Mouse (Mus musculus): ENCODE data around the gene Arap2.

Arap2 gene

DNA sequence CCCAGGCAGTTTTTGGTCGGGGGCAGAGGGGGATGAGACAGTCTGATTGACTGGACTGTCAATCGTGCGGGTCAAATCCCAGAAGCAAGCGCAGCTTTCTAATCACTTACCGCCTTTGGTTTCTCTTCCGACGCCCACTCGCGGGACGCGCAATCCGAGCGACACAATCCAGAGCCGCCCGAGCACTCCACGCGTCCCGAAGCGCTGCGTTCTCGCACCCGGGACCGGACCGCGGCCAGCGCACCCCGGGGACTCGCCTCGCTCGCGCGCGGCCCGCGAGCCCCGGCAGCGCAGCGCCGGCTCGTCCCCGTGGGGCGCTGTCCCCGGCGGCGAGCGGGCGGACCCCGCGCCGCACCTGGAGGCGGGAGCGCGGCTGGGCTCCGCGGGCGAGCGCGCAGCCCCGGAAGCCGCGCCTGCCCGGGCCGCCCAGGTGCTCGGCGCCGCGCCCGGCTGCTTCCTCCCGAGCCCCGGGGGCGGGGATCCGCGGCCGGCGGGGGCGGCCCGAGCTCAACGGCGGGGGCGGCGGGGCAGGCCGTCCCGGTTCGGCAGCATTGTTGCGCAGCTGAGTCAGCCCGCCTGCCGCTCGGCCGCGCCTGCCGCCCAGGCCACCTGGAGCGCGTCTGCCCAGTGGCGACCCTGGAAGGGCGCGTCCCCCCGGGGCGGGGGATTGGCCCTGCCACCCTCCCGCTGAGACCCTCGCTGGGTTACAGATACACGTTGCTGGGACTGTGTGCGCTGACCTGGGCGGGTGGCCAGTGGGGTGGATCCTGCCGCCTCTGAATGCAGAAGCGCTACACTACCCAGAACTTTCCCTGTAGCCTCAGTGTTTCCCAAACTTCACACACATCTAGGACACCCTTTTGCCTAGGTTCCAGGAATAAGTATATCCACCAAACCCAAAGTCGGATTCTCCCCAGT, at the start of gene Arap2:
Gene Arap2 (minus strand): TSS at position 376 of the 918 bp plus-strand sequence.
- peak; percentile 78 for DNase-seq

DNA sequence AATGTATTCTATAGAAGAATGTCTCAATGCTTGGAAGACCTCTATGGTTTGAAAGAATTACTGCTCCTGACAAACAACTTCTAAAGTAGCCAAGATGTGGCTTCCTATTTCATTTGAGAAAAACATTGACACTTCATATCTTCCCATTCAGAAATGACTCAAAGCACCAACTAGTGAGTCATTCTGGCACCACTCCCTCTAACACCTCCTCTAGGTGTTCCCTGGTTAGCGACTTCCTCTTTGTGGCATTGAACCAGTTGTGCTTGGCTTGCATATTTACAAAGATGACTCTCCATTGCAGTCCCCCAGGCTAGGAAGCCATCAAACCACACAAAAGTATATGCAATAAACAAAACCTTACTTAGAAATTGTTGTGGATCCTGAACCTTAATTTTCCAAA, 49.8 kb upstream of the Arap2 start:
- no peak for DNase-seq

DNA sequence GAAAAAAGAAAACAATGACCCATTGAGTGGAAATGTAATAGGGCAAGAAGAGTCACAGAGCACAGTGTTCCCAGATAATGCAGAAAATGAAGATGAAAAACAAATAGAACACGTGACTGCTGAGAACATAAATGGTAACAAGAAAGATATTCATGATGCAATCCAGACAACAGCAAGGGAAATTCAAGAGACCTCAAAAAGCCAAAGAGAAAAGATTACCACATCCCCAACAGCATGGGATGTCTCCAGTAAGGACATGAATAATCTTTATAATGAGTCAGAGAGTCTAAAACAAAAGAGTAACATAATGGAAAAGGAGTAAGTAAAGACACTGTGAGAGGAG, 48.1 kb upstream of the Arap2 start:
- no peak for DNase-seq

DNA sequence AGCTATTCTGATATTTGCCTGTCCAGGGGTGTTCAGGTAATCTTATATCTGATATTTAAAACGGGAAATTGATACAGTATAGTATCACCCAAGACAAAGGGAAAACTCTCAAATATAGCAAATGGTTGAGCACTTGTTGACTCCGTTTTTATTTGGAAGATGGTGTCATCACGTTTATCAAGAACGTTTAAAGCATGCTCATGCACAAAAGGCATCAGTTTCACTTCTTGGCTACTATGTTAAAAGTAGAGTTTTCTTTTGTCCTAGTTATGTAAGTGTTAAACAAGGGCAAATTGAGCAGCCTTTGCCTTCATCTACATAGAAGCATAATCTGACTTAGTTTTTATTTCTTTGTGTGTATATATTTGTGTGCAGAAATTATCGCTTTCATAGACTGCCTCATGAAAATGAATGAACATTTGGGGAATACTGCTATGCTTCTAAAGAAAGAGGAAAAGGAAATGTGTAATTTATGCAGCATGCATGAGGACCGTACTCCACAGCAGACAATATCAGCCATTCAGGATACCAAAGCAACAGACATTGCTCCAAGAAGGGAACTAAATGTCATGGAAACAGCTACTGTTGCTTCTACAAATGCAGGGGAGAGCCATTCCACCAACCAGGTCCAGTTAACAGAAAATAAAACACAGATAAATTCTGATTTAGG, 47.6 kb upstream of the Arap2 start, which contains the start of gene Dthd1:
Gene Dthd1 (plus strand): TSS at position 422 of the 670 bp plus-strand sequence.
- DNase-seq, result no peak

DNA sequence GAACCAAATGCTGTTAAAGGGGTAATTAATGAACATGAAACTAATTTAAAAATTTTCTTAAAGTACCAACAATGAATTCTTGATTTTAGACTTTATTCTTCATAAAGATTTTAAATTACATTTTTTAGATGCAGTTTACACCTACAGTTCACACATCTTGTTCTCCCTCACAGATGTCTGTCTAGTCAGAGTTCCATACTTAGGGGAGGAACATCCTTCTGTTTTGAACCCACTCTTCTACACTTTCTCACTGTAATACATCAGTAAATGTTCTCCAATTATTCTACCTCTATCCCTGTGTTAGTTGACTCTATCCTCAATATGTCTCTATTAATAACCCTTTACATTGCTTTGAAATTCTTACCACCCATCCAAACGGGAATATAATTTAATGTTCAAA, 26.8 kb upstream of the Arap2 start:
- DNase-seq, result no peak

DNA sequence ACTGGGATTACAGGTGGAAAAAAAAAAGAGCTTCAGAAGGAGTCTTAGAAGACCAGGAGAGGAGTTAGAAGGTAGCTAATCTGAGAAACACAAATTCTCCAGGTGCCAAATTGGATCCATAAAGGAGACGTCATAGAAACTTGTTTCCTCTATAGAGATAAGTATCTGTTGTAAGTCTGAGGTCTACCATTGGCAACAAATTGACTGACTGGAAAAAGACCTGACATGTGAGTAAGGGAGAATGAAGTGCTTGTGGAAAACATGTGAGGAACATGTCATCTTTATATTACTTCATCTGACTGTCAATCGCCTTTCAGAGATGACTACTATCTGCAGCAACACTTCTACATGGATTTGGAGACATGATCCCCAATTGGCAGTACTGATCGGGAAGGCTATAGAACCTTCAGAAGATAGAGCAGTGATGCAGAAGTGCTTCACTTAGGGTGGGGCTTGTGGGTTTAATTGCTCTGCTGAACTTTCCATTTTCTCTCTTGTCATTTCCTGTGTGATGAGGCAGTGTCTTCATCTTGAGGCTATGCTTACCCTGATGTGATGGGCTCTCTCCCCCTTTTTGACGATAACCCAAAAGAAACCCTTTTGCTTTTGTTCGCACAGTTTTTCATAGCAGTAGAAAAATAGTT, 25.1 kb upstream of the Arap2 start:
- no peak for DNase-seq

DNA sequence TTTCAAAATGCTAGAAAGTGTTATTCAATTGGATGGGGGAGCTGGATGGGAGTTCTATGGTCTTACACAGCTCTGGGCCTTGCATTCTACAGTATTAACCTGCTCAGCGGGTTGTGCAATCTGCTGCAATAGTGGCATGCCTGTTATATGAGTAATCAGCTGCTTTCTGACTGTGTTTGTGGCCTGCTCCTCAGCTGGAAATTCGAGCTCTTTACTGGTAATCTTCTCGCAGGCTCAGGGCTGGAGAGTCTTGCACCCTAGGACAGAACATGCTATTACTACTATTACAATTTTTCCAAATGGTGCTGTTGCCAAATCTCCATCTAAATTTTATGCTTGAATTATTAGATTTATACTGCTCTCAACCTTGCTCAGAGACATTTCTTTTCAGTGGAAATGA, 20.9 kb upstream of the Arap2 start:
- no peak for DNase-seq

DNA sequence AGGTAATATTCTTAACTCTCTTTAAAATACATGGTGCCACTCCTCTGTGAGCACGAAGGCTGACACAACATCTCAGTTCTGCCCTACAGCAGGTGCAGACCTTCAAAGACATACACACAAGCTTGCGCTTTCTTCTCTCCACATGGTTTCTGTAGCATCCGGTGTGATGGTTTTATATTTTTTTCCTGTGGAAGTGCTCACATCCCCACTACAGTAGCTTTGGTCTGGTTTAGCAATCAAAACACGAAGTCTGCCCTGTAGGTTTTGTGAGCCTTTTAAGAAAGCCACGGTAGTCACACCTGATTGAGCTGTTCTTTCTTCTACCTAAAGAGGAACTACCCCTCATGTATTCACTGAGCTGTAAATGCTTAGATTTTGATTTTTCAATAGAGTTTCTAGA, 12.7 kb upstream of the Arap2 start:
- no peak for DNase-seq

DNA sequence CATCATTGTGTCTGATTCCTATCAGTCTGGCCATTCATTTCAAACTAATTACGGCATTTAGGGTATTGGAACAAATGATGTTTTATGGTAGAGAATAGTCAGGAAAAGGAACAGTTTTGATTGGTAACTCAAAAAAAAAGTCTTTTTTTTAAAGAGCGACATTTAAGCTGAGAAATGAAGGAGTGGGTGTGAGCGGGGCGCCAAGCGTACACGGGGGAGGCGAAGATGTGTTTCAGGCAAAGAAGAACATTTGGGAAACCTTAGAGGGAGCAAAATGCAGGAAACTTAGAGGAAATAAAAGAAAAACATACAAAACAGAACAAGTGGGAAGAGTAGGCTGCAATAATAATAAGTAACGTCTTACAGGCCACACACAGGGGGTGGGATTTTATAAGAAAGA, 11.8 kb upstream of the Arap2 start:
- peak; percentile 45 for DNase-seq

DNA sequence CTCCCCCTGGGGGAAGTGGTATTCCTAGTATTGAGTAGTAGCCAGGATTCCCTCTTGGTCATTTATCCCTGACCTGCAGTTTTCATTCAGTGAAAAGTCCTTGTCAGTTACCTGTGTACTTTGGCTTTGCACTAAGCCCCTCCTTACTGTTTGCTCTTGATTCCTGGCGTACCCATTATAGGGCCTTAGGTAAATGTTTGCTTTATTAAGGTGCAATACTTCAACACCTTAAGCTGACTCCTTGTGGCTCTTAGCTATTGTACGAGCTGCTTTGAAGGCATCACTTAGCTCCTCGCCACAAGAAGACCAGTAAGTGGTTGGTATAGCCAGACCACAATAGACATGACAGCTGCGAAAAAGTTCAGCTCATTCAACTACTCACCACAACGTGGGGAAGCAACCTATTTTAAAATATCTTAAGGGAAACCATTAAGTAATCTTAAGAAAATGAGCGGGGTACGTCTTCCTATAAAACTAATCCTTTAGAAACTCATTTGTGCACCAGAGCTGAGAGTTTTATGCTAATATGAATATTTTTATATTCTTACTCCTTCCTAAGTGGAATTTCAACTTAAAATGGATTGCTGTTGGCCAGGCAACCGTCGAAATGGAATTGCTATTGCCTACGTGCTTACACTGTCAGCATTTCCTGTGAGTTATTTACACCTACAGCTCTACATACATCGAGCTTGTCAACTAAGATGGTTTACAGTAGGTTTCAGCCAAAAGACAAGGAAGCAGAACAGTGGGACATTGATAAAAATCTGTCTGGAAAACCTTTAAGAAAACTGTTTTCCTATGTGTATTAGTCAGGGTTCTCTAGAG, 6.0 kb upstream of the Arap2 start:
- no peak for DNase-seq

DNA sequence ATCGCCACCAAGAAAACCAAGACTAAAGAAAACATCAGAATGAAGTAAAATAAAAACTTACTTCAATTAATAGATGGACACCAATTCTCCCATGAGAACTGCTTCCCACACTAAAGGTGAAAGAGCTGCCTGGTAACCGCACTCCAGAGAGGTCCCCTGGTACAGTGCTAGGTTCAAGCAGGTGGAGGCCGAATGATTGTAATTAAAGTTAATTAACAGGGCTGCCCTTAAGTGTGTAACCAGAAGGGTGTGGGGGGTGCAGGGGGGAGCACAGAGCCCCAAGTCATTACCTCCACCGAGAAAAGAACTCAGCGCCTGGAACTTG, 538 bp downstream of the Arap2 start:
- no peak for DNase-seq

DNA sequence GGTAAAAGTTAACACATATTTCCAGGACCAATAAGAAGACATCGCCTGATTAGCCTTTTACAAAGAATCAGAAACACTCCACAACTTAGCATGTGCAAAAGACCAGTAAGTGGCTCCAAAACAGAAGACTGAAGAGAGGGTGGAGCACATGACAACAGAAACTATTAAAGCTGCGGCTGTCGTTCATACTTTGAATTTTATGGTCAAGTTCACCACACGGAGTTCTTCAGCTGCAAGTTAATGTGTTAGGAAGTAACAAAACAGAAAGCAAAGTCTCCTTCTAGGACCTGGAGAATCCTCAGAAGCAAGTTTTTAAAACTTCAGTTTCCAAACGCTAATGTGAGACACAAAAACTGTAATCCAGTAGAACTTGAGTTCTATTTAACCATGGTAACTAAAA, 1.8 kb downstream of the Arap2 start:
- no peak for DNase-seq

DNA sequence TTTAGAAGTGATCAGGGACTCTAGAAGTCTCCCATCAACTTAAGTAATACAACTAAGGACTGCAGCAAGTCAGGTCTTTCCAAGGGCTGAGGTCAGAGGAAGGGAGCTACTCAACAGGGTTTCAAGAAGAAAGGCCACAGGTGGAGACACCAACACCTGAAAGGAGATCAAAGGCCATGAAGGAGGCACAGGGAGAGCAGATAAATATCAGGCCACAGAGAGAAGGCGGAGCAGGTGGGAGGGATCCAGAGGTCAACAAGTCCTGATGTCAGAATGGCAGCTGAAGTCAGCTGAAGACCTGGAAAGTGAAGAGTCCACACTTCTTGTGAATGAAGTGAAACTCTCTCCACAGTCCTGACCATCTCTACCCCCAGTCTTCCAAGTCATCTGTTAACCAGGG, 2.9 kb downstream of the Arap2 start:
- no peak for DNase-seq

DNA sequence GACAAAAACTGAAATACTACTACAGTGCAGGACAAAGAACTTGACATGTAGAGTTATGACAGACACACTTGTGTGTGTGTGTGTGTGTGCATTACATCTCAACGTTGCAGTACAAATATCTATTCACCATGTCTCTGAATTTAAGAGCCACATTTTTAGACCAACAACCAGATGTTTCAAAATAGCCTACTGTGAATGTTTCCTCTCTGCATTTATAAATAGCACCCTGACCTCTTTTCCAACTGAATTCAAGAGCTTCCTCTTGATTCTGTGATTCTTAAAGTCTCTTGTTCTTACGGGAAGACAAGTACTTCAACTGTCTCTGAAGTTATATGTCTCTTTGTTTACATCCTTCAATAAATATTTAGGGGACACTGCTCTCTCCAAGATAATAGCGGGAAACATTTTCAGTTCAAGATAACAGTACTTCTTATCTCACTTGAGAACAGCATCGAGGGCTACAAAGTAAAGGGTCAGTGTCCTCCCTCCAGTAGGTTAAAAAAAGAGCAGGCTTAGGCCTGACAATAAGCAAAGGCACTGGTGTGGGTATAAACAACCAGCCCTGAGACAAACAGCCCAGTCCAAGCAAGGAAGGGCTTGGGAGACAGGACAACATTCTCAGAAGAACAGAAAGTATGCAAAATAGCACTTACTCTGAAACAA, 3.5 kb downstream of the Arap2 start:
- DNase-seq, result no peak

DNA sequence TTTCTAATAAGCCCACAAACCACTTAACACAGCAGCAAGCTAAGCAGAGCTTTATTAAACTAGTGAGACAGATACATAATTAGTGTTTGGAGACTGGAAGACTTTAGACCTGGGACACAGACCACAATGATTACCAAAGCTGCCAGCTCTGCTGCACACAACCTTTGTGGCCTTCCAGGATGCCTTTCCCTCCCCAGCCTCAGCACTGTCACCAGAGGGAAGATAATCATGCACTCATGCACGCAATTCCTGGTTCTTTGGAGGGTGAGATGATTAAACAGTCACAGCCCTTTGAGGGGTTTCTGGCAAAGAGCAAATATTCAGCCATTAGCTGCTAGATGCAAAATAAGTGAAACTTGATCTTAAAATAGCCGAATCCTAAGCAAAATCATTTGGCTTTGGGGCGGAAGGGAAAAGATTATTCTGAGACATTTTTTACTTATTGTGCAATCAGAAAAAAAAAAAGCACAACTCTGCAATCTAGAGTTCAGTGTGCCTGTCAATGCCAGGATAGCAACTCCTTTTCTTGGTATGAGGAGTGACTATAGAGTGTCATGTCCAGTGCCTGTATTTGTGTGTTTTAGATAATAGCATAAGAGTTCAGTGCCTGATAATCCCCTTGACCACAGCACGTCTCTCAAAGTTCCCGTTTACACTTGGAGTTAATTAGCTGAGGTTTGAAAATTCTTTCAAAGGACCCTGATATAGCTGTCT, 5.0 kb downstream of the Arap2 start:
- DNase-seq, result no peak

DNA sequence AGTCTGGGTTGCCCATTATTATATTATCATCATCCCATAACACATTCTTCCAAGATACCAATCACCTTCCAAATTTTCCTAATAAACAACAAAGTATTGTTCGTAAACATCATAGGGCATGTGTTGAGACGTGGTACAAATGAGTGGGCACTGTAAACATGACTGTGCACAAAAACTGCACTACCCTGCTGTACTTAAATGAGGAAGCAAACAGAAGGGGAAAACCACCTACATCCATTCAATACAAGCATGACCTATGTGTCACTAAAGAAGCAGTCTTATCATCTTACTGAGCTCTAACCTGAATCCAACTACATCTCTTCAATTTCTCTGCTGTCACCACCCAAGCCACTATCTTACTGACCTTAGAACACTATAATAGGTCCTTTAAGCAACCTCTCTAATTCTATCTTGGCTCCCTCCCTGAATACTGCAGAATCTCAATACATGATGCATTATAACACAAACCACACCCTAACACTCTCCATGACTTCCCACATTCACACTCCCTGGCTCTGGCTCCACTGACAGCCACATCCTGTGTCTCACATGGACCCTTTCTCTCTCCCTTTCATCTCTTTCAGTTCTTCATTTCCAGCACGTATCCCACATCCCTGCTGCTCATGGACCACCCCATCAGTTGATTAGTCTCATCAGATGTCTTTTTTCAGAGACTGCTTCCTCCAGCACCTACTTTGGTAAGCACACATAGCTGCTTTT, 10.0 kb downstream of the Arap2 start:
- DNase-seq, result no peak

DNA sequence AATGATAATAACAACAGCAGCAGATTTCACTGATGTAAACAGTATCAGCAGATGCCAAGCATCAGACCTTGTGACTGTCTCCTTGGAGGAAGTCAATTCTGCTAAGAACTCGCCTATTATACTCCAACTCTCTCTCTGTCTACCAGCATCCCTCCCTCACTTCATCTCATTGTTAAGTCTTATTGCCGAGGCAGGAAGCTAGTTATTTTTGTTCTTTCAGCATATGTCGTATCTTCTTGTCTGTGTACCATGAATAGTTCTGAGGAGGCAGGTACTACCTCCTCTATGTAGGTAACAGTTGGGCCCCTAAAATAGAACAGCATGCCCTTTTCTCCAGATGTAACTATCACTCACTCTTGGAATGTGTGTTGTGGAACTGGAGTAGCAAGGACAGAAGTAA, 13.0 kb downstream of the Arap2 start:
- no peak for DNase-seq

DNA sequence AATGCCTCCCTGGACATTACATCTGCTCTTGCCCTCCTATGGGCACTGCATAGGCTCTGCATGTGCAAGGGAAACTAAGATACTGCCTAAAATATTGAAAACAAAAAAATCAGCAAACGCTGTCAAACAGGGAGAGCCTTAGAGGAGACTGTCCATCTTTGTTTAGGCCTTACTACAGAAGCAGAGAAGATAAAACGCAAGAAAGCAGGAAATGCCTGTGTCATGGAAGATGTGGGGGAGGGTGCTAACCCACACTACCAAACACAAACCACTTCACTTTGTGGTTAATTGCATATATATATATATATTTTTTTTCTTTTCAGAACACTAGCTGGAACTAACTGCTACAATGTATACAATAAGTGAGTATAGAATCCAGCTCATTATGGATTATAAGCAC, 14.3 kb downstream of the Arap2 start:
- no peak for DNase-seq

DNA sequence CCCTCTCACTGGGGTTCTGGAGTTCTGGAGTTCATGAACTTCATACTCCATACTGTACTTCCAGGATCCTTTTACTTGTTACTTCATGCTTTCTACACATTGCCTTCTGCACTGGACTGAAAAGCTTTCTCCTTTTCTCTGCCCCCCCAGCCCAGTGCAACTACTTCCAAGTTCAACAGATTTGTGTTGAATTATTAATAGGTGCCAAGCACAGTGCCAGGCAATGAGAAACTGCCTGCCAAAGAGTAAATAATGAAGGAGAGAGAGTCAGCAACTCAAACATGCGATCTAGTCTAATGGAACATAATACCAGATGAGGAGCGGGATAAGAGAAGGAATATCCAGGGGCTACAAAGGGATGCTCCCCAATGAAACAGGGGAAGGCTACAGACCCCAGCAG, 17.8 kb downstream of the Arap2 start:
- no peak for DNase-seq

DNA sequence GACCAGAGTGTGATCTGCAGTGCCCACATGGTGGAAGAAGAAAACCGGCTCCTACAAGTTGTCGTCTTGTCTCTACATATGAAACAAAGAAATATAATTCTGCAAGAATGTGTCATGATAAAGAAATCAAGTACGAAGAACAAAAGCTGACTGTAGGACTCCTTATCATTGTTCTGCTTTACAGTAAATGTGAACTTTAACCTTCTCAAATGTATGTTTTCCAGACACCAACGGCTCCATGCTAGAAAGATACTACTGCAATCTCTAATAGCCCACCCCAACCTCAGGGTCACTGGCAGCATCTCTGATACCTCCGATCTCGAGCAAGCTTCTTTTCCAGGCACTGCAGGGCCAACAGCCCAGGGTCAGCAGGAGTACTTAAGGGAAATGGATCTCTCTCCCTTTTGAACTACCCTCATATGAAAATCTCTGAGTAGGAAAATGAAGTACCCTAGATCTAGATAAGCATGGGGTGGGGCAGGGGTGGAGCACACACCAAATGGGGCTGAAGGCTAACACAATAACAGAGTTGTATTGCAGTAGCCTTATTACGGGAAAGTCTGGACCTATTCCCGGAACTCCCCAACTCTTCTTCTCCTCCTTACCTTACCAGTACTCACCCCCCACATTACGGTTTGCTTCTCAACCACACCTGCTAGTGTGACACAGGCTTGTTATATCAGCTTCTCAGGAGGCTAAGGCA, 22.6 kb downstream of the Arap2 start:
- DNase-seq, result no peak
